Mouse (Mus musculus): Measurements from ENCODE around the gene Cntfr.
A peak's percentile ranks its signal among the peaks of the same experiment; 100 is the strongest.

- TF ChIP-seq CTCF (IDR thresholded peaks at IDR 0.05; ENCODE audit: low read depth), result peak; percentile 46
- TF ChIP-seq EP300 (optimal IDR thresholded peaks at IDR 0.05), result no peak
Measured at GRCm38 (mm10) chr4:41713197-41714067, 16.5 kb upstream of the Cntfr start, which contains the start of gene Rpp25l.
